Mouse (Mus musculus) testis, postnatal 14 days (tissue): ENCODE results near the gene Aym1.
A peak's percentile ranks its signal among the peaks of the same experiment; 100 is the strongest.
"Not testable (repeated sequence)": the region's sequence is repeated elsewhere in the genome, so short reads cannot be mapped to it uniquely, and the experiment has no call there.

Source experiments
- DNase-seq: peaks from one replicate; pipeline ENCODE4 v3.0.0; 2021; ENCODE audit warnings: low spot score

Aym1 gene

DNA sequence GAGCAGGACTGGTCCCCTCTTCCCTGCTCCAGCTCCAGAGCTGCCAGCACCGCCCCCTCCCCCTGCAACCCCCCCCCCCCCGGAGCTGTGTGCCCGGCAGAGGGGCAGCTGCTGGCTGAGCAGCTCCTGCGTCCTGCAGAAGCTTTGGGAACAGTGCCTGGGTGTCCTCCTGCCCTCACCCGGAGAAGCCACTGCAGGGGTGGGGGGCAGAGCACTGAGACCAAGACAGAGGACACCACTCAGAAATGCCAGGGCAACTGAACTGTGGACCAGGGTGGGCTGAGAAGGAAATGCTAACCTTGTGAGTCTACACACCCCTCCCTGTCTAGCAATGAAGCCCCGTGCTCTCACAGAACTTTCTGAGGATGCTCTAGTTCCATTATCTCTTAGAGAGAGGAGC is at the start of gene Aym1:
TSS of gene Aym1 (plus strand) at position 109 of the 400 bp plus-strand sequence.
- no peak for DNase-seq

DNA sequence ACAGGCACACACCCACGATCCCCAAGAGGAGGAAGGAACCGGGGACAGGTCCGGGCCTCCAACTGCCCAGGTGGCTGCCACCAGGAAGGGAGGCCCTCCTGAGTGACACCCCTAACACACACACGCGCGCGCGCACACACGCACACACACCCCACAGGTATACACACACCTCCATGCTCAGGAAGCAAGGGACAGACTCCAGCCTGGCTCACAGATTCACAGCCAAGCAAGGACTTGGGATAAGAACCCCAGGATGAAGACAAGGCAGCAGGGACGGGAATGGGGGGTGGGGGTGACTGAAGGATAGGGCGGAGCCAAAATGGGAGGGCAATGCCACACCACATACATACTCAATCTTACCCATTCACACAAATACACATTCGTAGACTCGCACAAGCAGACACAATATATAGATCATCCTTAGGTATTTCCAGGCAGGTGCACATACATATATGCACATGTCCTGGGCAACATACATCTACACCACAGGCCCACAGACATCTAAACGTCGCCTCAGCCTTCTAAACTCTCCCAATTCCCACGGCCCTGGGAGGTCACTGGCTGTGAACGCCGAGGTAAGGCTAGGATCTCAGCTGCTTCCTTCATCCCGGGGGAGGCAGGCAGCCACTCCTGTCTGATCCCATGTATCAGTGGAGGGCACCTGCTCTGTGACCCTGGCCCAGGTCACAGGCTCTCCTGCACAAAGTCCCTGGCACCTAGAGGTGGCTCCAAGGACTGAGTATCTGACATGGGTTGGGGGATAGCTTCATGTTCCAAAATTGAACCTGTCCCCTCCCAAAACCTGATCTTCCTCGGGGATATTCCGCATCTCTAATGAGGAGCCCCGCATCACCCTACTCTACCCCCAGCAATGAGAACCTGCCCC is 47.4 kb upstream of the Aym1 start:
- DNase-seq = no peak

DNA sequence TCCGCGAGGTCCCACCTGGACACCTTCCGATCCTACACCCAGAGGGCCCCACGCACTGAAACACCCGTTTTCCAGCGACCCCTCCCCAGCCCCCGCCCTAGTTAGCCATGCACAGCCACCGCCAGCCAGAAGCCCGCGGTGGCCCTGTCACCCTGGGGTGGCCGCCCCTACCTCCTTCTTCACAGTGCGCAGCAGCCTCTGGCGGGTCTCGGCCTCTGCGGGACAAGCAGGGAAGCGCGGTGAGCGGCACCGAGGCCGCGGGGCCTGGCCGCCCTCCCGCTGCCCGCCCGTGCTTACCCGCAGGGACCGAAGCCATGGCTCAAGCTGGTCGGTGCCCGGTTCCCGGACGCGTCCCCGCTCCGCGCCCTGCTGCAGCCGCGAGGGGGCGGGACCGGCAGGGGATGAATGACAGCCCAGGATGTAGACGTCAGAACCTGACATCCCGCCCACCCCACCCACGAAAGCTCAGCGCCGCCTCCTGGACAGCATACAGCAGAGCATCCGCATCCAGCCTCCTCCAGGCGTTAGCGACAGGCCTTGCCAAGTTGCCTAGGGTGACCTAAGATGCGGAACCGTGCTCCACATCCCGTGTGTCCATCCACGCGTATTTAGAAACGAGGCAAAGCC is 46.6 kb upstream of the Aym1 start, which contains the start of gene Sgsm1:
TSS of gene Sgsm1 (minus strand) at position 410 of the 627 bp plus-strand sequence.
- peak; percentile 30 for DNase-seq

DNA sequence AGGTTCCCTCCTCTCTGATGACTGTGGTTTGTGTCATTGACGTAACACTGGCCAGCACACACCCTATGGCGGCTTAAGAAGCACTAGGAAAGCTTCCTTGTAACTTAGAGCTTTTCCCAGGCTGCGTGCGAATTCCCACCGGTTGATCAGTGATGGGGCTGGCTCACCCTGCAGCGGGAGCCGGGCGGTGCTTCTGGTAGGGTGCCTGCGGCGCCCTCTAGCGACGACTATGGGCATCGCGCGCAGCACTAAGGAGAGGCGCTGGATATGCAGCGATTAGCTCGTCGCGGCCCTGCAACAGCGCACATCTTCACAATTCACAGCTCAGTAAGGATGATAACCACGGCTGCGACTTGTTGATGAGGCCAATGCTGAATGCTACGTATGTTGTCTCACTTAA is 43.1 kb upstream of the Aym1 start:
- DNase-seq = peak; percentile 78

DNA sequence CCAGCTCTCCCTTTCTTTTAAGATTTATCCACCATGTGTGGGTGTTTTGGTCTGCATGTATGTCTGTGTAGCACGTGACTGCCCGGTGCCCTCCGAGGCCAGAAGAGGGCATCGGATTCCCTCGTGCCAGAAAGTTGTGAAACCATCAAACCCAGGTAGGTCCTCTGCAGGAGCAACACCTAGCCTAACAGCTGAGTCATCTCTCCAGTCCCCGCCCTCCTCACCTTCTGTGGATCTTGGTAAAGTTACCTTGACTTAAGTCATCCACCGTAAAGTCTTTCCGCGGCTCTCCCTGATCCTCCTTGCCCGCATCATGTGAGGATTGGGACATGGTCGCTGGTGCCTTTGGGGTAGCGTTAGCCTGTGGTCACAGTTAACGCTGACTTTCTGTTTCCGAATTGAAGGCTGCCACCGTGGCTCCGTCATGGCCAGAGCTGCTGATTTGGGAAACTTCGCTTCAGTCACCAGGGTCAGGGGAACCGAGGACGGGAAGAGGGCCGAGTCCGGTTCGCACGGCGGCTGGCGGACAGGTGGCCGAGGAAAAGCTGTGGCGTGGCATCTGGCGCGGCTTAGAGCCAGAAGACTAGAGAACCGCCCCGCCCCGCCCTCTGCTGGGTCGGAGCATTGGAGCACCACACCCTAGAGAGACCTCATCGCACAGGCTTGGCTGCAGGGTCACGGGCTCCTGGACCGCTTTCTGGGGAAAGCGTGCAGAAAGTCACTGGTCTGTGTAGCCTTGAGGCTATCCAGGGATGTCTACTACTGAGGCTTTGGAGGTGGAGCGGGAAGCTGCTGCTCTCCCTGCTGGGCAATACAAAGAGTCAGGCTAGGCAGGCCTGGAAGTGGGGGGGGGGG is 33.1 kb upstream of the Aym1 start:
- no peak for DNase-seq

DNA sequence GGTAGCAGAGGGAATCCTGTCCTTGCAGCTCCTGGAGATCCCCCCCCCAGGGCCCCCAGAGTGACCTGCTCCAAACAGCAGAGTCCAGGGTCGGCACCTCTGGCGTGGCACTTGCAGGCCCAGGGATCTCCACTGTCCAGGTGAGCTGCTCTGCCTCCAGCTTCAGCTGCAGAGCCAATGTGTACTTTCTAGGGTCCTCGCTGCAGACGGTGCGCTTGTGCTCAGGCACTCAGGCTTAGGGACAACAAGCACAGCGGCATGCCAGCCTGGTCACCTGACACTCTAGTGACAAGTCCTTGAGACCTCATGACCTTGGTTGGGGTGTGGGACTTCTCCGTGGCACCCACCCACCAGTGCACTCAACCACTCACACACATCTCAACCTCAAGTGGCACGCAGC is 27.6 kb upstream of the Aym1 start:
- no peak for DNase-seq

DNA sequence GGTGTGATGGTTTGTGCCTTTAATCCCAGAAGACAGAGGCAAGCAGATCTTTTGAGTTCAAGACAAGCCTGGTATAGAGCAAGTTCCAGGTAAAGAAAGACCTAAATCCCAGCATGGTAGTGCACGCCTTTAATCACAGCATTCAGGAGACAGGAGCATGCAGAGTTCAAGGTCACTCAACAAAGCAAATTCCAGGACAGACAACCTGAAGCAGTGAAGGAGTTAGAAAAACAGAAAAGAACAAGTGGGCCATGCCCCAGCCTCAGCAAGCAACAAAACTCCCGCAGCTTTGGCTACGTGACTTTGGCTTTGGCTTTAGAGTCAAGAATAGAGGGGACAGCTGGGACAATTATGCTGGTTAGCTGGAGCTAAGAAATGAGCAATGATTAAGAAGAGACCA is 26.9 kb upstream of the Aym1 start:
- DNase-seq = no peak

DNA sequence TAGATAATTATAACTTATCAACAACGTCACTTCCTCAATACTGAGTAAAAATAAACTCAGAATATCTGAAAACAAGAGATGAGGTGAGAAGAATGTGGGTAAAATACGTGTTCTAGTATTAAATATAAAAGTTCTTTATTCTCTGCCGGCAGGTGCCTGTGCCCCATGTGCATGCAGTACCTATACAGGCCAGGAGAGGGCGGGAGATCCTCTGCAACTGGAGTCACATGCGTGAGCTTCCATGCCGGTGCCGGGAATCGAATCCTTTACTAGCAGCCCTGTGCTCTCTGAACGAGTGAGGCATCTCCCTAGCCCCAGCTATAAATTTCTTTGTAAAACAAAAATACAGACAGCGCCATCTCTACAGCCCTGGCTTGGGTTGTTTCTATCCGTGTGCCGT is 24.9 kb upstream of the Aym1 start:
- peak; percentile 65 for DNase-seq

DNA sequence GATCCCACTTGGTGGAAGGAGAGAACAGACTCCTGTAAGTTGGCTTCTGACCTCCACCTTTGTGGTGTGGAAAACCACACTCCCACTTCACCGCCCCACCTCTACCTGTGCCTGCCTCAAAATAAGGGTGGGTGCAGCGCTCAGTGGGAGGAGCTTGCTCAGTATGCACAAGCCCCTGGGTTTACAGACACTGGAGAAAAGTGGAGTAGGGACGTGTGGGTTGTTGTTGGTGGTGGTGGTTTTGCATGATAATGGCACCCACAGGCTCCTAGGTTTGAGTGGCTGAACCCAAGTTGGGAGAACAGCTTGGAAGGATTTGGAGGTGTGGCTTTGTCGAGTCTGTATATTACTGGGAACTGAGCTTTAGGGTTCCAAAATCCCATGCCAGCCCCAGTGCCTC is 24.2 kb upstream of the Aym1 start:
- no peak for DNase-seq

DNA sequence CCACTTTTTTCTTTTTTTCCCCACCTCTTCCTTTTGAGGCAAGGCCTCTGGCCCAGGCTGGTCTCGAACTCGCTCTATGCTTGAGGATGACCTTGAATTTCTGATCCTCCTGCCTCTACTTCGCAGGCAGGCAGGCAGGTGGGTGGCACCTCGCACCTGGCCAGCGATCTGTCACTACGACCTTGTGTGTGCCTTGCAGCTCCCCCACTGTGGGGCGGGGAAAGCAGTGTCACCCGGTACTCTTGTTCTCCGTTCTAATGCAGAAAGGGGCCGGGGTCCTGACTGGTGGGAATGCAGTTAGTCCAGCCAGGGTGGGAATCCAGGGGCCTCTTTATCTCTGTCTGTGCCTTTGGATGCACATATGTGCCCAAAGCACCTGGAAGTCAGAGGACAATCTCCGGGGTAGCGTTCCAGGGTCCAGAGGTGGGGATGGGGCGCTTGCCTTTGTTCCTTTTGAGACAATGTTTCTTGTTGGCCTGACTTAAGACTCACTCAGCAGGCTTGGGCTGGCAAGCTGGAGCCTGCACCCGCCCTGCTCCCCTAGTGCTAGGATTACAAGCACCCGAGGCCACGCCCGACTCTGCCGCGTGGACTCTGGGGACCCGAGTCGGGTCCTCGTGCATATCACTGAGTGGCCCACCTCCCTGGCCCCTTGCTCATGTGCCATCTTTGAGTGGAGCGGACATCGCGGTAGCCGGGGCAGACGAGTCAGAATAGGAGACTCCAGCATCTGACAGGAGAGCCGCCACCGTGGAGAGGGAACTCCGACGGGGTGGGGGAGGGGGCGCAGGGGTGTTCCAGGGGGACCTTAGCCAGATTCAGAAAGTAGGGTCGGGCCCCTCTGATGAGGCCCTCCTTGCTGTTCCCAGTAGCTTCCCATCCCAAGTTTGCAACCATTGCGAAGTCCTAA is 22.2 kb upstream of the Aym1 start:
- DNase-seq = peak; percentile 61

DNA sequence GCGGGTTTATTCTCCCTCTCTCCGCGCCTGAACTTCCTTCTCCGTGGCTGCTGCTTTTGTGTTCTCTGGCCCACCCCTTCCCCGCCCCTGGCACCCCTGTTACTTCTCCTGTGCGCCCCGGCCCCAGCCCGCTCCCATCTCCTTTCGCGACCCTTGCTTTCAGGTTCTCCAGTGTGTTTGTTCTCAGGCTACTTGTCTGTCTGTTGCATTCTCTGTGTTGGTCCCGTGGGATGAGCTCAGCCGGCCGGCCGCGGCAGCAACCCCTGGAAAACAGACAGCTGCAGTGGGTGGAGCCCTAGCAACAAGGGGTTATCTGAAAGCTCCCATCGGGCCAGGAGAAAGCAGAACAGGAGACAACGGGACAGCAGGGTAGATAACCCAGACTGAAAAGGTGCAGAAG is 21.4 kb upstream of the Aym1 start:
- DNase-seq = no peak

DNA sequence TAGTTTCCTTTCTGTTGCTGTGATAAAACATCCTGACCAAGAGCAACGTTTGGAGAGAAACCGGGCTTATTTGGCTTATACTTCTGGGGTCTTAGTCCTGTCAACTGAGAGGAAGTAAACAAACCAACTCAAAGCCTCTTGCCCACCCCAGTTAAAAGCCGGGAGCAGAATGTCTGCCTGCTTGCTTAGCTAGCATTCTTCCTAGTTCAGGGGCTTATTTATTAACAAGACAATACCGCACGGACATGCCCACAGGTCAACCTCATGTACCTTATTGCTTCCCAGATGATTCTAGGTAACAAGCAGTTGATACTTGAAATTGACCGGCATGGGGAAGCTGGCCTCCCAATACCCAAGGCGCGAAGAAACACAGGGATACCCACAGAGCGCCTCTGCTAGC is 20.8 kb upstream of the Aym1 start:
- DNase-seq = no peak

DNA sequence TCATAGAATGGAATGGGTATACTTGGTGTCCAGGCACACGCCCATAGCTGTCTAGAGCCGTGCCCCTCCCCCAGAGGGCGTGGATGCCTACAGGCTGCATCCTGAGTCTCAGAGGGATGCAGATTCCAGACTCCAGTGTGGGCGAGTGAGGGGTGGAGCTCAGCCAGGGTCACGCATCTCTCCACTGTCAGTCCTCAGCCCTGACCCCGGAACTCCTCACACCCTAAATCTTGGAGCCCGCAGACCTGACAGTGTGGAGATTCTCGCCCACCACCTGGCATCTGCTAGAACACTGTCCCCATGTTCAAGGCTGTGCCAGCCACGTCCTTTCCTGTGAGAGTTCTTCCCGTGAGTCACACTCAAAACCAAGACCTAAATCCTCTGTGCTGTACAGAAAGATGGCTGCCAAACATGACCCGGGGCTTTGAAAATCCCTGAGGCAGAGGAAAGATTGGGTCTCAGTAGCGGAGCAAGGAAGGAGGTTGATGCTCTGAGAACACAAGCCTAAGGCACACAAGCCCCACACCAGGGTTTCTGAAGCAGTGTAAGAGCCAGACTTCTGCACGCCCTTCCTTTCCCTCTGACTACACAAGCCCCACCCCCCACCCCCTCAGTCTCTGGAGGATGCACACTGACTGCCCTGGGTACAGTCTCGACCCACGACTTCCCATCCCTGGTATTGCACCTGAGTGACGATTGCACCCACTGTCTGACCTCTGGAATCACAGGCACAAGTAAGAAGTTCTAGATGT is 12.3 kb upstream of the Aym1 start:
- DNase-seq = no peak

DNA sequence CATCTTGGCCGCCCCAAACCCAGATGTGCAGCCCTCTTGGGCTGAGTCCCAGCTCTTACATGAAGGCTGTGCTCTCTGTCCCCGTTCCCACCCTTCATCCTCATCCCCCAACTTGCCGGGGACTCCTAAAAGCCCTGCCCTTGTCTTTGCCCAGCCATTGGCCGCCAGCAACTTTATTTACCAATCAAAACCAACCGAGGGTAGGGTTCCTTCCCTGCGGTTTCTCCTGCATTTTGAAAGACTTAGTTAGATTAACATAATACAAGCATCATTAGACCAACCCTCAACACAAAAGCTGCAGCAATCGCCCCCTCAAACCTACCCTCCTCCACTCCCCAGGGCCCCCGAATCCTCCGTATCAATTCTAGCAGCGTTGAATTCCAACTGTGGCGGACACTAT is 11.3 kb upstream of the Aym1 start:
- DNase-seq = no peak

DNA sequence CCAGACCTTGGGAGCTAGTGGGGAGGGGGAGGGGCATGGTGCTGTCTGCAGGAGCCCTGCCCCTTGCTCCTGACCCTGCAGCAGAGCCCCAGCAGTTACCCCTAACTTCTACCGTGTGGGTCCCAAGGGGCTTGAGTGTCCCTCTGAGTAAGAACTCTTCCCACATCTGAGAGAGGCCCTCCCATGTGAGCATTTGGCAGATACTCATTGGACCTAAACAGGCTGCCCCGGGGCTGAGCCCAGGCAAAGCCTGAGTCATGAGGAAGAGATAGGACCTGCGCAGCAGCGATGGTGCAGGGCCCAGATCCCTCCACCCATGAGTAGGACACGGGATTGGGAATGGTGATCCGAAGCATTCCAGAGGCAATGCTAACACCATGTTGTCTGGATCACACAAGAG is 10.4 kb upstream of the Aym1 start:
- not testable (repeated sequence) for DNase-seq

DNA sequence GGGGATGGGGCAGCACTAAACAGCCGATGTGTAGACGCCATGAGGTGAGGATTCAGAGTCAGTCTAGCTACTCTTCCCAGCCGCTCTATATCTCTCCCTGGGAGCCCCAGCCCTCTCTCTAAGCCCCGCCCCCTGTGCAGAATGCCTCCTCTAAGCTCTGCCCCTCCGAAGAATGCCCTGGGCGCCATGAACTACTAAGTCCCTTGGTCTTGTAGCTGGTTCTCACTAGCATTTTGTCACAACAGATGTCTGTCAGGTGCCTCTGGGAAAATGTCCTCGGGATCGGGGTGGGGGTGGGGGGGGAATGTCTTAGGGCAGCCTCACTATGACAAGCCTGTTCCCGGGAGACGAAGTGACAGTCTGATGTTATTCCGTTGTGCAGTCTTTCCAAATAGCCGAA is 9.5 kb upstream of the Aym1 start:
- DNase-seq = no peak

DNA sequence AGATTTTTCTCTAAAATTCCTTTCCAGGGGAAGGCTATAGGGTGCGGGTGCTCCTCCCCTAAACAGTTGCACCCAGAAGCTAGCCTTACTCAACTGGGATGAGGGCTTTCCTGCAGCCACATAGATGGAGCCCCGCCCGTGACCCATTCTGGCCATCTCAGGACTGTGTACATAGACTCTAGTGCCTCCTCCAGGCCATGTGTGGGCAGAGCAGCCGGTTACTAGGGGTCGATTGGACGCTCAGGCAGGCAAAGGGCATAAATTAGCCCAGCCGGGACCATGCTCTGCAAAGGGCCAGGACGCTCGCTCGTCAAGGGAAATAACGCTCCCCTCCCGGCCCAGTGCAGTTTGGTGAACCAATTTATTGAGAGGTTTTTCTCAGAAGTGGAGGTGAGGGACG is 8.5 kb upstream of the Aym1 start:
- no peak for DNase-seq

DNA sequence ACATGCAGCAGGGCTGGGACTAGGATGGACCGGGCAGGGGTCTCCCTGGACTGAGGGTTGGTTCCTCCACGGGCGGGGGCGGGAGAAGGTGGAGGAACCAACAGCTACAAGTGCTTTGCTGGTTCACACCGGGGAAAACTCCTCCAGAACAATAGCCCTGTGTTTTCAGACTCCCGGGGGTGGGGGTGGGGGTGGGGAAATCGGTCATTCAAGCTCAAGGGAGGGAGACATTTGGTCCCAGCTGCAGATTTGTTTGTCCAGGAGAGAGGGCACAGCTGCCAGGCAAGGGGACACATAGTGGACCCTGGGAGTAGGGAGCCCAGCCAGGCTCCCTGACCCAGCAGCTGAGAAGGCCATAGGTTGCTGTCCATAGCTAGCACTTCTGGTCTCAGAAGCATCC is 7.9 kb upstream of the Aym1 start:
- no peak for DNase-seq

DNA sequence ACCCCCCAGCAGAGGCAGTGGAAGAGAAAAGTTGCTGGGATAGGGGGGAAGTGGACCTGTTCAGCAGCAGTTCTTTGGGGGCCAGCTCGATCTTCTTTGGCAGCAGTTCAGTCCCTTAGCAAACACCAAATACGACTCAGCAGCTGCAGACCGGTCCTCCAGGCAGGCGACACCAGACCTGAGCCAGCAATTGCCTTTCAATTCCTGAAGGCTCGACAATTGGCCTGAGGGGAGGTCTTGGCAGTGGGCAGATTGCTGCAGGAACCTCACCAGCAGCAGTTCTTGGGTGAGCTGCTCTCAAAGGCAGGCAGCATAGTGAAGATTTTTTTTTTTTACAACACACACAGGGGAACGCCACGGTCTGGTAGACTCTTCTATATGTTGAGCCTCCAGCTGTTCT is 7.3 kb upstream of the Aym1 start:
- no peak for DNase-seq

DNA sequence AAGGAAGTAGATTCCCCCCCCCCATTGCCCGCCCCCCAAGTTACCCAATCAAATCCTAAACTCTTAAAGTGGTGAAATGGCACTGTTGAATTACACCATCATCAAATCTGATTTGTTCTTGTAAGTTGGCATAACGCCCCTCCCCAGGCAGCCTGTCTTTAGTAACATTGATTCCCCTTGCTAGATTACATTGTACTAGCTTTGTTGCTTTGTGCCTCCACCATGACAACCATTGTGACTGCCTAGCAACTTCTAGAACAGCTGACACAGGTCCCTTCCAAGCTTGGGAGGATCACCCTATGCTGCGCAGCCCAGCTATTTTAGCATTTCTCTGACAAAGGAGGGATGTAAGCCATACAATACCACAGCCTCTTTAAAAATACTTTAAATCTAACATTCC is 5.3 kb upstream of the Aym1 start:
- DNase-seq = no peak

DNA sequence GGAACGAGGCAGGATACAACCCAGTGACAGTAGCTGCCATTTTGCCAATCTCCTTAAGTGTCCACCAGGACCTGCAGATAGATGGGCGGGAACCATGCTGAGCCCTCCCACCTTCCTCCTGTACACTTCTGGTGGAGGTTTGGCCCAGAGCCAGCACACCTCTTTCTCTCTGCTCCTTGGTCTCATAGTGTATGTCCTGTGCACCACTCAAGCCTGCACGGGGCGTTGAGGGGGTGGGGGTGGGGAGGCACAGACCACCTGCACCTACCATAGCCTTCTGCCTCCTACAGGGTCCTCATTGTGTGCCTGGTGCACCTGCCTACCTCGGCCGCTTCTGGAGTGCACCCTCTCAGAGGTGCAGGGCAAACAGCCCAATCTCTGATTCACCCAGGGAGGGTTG is 4.5 kb upstream of the Aym1 start:
- no peak for DNase-seq
